Comparison of ENCODE assay signal across 13 mouse cellular contexts in the genomic region with DNA sequence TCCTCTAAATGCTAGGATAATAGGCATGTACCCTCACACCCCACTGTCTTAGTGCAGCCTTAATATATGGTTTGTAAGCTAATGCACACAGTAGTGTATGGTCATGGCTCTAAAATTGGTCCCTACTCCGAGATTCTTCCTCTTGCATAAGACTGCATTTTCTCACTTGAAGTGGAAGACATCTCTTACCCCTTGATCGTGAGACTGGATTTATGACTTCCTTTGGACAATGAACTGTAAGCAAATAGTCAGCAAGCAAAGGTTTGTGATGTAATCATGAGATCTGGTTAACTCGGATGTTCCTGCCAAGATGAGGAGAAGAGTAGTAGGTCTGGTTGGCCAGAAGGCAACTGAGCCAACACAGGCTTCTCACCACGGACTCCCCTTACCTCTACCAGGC.
"Had no signal": no experiment of that assay in that cellular context is flagged by ENCODE, and none has a peak within 500 bp of the region (broad histone marks: within the 10 kb centered on the region; RNA-seq: fewer than 3 reads in every experiment).

No protein-coding gene starts in this region.

- H3K9ac ChIP-seq: liver, embryonic 15.5 days; midbrain, embryonic 12.5 days; midbrain, embryonic 15.5 days; neural tube, embryonic 13.5 days had no signal

- H3K27me3 ChIP-seq: liver, embryonic 15.5 days; midbrain, embryonic 15.5 days had no signal

- DNase-seq: layer of hippocampus, postnatal 36 days; lung, adult 2 months; retina, postnatal 1 day; thymus, adult 18-20 months; thymus, postnatal 36 days had no signal

- ATAC-seq: intestine, postnatal 0 days; midbrain, embryonic 15.5 days had no signal

- H3K9me3 ChIP-seq: liver, embryonic 15.5 days; midbrain, embryonic 12.5 days; midbrain, embryonic 15.5 days; neural tube, embryonic 13.5 days had no signal

- H3K4me3 ChIP-seq: left cerebral cortex, adult 2 months; liver, embryonic 15.5 days; midbrain, embryonic 12.5 days; midbrain, embryonic 15.5 days; neural tube, embryonic 13.5 days had no signal

- H3K4me2 ChIP-seq: liver, embryonic 11.5 days; liver, embryonic 15.5 days; midbrain, embryonic 12.5 days; midbrain, embryonic 15.5 days; neural tube, embryonic 13.5 days had no signal

- H3K36me3 ChIP-seq: liver, embryonic 15.5 days; midbrain, embryonic 12.5 days; midbrain, embryonic 15.5 days; neural tube, embryonic 13.5 days had no signal

- H3K27ac ChIP-seq: left cerebral cortex, adult 2 months; liver, embryonic 15.5 days; macrophage; midbrain, embryonic 15.5 days; neural tube, embryonic 13.5 days had no signal

- H3K4me1 ChIP-seq: liver, embryonic 15.5 days; midbrain, embryonic 15.5 days; neural tube, embryonic 13.5 days had no signal
